Mouse (Mus musculus): ENCODE data around the gene Map3k1. TPM values are rescaled to one million over a fixed set of nuclear protein-coding genes. Genes with fewer than 3 reads are reported as not detected.

Map3k1 gene
- 100 to 1,000 TPM in 13 of 26 experiments, 10 to 100 TPM in 13; 30.3 to 165 (median 107) TPM for total RNA-seq (2018; cell fraction: chromatin; rRNA removed)
- 100 to 1,000 TPM in 6 of 26 experiments, 10 to 100 TPM in 20; 25.9 to 112 (median 84.7) TPM for total RNA-seq (2018; cell fraction: cytosol; rRNA removed)
- 100 to 1,000 TPM in 12 of 26 experiments, 10 to 100 TPM in 14; 53.0 to 197 (median 92.2) TPM for total RNA-seq (2018; cell fraction: nucleus; rRNA removed)
- 17.8 to 36.0 TPM (median 34.3 TPM) in 3 replicates for polyA plus RNA-seq (2018)

GRCm38 (mm10) chr13:111808637-111809465 lies at the start of gene Map3k1:
Gene Map3k1 (minus strand): TSS chr13:111808993.
- Histone ChIP-seq H3K27ac (peak within 1 kb of the TSS; percentile 90), H3K79me2 (ENCODE audit: inconsistent target) (peaks cover 40% of the 10 kb centered on the region), H3K4me3 (ENCODE audit: inconsistent target) (peak within 1 kb of the TSS; percentile 65), H3K36me3 (ENCODE audit: inconsistent target) (no peaks in the 10 kb centered on the region)
- 2% methylated on average over 73 of the region's 136 CpGs for WGBS (ENCODE audit: missing documents)

GRCm38 (mm10) chr13:111856786-111857455 lies 48.1 kb upstream of the Map3k1 start:
- no peak overlapping the region for H3K27ac ChIP-seq
- H3K4me3 ChIP-seq (ENCODE audit: inconsistent target), result no peak overlapping the region
- H3K36me3 ChIP-seq (ENCODE audit: inconsistent target), result no peaks in the 10 kb centered on the region
- H3K79me2 ChIP-seq (ENCODE audit: inconsistent target), result no peaks in the 10 kb centered on the region
- 88% methylated on average over 7 of the region's 7 CpGs for WGBS (ENCODE audit: missing documents)

DNA sequence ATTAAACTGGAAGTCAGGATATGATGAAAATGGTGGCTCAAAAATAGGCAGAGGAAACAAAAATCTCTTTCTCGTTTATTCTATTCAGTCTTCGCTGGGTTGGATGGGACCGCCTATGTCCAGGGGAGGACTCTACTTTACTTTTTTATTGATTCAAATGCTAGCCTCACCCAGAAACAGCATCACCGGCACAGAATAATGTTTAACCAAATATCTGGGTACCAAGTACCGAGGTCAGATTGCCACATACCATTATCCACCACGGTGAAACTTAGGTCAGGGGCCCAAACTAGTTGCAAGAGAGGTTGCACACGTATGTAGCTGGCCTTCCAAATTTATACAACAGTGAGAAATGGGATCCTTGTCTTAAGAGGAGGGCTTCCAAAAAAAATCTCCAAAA lies 47.4 kb upstream of the Map3k1 start:
- Histone ChIP-seq H3K79me2 (ENCODE audit: inconsistent target) (no peaks in the 10 kb centered on the region), H3K4me3 (ENCODE audit: inconsistent target) (no peak overlapping the region), H3K27ac (no peak overlapping the region), H3K36me3 (ENCODE audit: inconsistent target) (no peaks in the 10 kb centered on the region)
- WGBS (ENCODE audit: missing documents), result 87% methylated on average over 7 of the region's 7 CpGs

- H3K27ac ChIP-seq, result no peak overlapping the region
- no peaks in the 10 kb centered on the region for H3K79me2 ChIP-seq (ENCODE audit: inconsistent target)
- H3K4me3 ChIP-seq (ENCODE audit: inconsistent target), result no peak overlapping the region
- no peaks in the 10 kb centered on the region for H3K36me3 ChIP-seq (ENCODE audit: inconsistent target)
- 96% methylated on average over 9 of the region's 9 CpGs for WGBS (ENCODE audit: missing documents)
Observed at GRCm38 (mm10) chr13:111852451-111853224, 43.8 kb upstream of the Map3k1 start.

DNA sequence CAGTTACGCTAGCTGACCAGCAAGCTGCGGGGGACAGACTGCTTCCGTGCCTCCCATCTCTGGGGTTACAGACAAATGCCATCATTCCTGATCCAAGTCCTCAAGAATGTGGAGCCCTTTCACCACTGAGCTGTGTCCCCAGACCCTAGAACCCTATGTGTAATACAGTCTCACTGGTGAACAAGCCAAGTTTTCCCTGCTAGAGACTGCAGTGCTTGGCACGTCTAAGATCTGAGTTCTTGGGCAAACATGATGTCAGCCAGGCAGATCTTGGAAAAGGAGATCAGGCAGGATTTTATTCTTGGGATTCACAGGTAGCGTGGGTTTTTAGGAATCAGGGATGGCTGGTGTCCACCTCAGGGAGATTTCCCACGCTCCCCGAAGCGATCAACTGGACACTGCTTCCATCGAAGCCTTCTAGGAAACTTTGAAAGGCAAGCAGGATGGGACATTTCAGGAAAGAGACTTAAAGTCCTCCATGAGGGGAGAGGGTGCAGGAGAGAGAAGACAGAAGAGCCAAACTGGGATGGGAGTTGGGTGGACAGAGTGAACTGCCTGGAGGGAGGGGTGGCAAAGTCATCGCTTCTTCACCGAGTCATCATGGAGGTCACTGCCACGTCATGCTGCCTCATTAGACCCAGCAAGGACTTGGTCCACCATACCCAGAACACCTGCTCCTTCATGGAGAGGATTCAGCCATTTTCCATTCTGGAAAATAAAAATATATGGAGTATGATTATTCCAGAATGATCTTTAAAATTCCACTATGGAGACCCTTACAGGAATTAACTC lies 41.4 kb upstream of the Map3k1 start:
- H3K4me3 ChIP-seq (ENCODE audit: inconsistent target), result no peak overlapping the region
- no peaks in the 10 kb centered on the region for H3K79me2 ChIP-seq (ENCODE audit: inconsistent target)
- no peaks in the 10 kb centered on the region for H3K36me3 ChIP-seq (ENCODE audit: inconsistent target)
- no peak overlapping the region for H3K27ac ChIP-seq
- WGBS (ENCODE audit: missing documents), result 90% methylated on average over 12 of the region's 12 CpGs

DNA sequence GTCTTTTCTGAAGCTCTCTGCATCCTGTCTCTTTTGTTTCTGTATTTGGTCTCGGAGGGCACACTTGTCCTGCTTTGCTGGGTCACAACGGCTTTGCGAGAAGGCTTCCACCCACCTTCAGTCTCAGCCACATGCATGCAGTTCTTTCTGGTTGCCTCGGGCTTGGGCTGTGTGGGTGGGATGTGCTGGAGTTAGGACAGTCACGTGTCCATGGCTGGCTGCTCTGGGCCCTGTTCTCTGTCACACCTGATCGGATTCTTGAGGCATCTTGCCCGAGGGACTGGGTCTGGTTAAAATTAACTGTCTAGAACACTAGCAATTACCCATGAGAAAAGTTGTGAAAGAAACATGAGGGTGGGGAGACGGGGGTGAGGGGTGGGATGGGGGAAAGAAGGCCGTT lies 36.7 kb upstream of the Map3k1 start:
- Histone ChIP-seq H3K79me2 (ENCODE audit: inconsistent target) (no peaks in the 10 kb centered on the region), H3K4me3 (ENCODE audit: inconsistent target) (no peak overlapping the region), H3K27ac (no peak overlapping the region), H3K36me3 (ENCODE audit: inconsistent target) (no peaks in the 10 kb centered on the region)
- WGBS (ENCODE audit: missing documents), result 78% methylated on average over 9 of the region's 9 CpGs

DNA sequence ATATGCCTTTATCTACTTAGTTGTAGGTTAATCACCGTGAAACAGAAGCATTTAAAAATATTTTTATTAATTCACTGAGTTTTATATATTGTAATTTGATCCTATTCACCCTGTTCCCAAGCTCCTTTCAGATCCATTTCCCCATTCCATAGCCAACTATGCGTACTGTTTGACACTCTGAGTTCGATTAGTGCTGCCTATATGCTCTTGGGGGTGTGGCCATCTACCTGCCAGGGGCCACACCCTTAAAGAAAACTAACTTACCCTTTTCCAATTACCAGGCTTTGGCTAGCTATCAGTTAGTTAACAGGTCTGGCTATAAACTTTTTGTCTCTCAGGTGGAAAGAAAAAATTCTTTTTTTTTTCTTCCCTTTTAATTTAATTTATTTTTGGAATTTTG lies 35.5 kb upstream of the Map3k1 start:
- no peaks in the 10 kb centered on the region for H3K79me2 ChIP-seq (ENCODE audit: inconsistent target)
- H3K36me3 ChIP-seq (ENCODE audit: inconsistent target), result no peaks in the 10 kb centered on the region
- no peak overlapping the region for H3K4me3 ChIP-seq (ENCODE audit: inconsistent target)
- H3K27ac ChIP-seq, result no peak overlapping the region
- 96% methylated on average over 3 of the region's 3 CpGs for WGBS (ENCODE audit: missing documents)

DNA sequence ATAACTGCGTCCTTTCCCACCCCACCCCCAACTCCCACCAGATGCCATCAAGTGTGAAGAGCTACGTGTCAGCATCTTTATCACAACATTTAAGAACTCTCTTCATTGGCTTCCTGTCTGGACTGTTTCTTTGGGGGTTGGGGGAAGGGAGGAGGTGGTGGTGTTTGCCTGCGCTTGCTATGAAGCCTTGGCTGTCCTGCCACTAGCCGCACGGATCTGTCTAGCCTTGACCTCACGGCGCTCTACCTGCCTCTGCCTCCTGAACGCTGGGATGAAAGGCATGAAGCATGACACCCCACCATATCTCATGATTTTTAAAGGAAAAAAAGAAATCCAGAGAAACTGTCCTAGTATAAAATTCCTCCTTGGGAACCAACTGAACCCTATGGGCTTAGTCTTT lies 27.0 kb upstream of the Map3k1 start:
- Histone ChIP-seq H3K79me2 (ENCODE audit: inconsistent target) (no peaks in the 10 kb centered on the region), H3K4me3 (ENCODE audit: inconsistent target) (no peak overlapping the region), H3K36me3 (ENCODE audit: inconsistent target) (no peaks in the 10 kb centered on the region), H3K27ac (no peak overlapping the region)
- WGBS (ENCODE audit: missing documents), result 93% methylated on average over 8 of the region's 8 CpGs

DNA sequence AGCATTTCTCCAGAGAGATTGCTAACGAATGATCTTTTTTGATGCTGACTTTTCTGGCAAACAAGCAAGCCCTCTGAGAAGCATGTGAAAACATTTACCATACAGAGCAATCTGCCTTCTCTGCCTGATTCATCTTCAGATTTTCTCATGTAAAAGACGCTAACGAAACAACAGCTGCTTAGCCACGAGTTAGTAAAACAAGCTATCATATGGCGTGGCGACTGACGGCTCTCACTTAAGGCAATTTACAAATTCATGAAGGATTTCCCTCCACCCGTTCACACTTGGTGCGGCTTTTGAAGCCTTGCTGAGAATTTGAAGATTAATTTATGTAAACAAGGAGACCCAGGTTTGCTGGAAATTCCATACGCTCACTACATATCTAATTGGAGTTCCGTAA lies 25.8 kb upstream of the Map3k1 start:
- WGBS (ENCODE audit: missing documents), result 91% methylated on average over 9 of the region's 11 CpGs

DNA sequence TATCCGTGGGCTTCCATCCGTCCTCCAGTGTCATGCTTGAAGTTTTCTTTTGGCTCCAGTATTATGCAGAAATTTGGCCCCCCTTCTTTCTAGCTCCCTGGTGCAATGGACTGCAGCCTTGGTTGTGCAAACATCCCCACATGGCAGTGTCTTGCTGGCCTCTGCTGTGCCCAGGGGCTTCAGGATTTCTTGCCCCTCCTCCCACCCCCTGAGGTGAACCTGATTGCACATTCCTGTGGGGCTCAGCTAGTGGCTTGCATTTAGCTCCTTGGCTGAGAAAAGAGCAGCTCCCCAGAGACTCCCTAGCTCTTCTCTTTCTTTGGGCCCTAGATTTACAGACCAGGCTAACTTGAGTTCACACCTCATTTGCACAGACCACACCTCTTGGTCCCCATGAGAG lies 20.7 kb upstream of the Map3k1 start:
- WGBS (ENCODE audit: missing documents), result 90% methylated on average over 2 of the region's 2 CpGs
- H3K4me3 ChIP-seq (ENCODE audit: inconsistent target), result no peak overlapping the region
- H3K36me3 ChIP-seq (ENCODE audit: inconsistent target), result no peaks in the 10 kb centered on the region
- no peak overlapping the region for H3K27ac ChIP-seq
- no peaks in the 10 kb centered on the region for H3K79me2 ChIP-seq (ENCODE audit: inconsistent target)

More for the DNA sequence above, 25.8 kb upstream of the Map3k1 start:
- Histone ChIP-seq H3K79me2 (ENCODE audit: inconsistent target) (no peaks in the 10 kb centered on the region), H3K36me3 (ENCODE audit: inconsistent target) (no peaks in the 10 kb centered on the region), H3K4me3 (ENCODE audit: inconsistent target) (no peak overlapping the region), H3K27ac (no peak overlapping the region)

DNA sequence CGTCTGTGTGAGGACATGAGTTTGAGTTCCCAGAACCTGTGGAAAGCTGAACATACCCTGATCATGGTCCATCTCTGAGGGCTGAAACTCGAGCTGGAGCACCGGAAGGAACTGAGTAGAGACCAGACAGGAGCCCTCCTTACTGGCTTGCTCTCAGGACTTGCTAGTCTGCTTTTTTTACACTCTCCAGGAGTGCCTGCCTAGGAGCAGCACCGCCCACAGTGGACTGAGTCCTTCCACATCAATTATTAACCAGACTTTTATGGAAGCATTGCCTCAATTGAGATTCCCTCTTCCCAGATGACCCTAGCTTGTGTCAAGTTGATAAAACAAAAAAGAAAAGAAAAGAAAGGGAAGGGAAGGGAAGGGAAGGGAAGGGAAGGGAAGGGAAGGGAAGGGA lies 18.7 kb upstream of the Map3k1 start:
- 87% methylated on average over 3 of the region's 4 CpGs for WGBS (ENCODE audit: missing documents)
- Histone ChIP-seq H3K79me2 (ENCODE audit: inconsistent target) (no peaks in the 10 kb centered on the region), H3K4me3 (ENCODE audit: inconsistent target) (no peak overlapping the region), H3K27ac (no peak overlapping the region), H3K36me3 (ENCODE audit: inconsistent target) (no peaks in the 10 kb centered on the region)

DNA sequence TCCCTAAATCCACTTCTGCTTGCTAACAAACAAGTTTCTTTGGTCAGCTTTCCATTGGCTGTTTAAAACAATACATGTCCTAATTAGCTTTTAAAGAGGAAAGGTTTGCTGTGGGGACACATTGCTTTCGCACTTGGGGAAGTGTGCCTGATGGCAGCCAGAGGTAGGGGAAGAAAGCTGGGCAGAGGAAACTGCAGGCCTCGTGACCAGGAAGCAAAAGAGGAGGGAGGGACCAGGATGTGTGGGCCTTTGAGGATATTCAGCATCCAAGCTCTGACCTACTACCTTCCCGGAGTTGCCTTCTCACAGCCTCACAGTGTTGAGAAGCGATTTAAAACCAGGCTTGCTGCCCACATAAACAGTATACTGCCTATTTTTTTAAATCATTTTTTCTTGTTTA lies 15.4 kb upstream of the Map3k1 start:
- 57% methylated on average over 4 of the region's 4 CpGs for WGBS (ENCODE audit: missing documents)
- Histone ChIP-seq H3K36me3 (ENCODE audit: inconsistent target) (no peaks in the 10 kb centered on the region), H3K27ac (no peak overlapping the region), H3K79me2 (ENCODE audit: inconsistent target) (no peaks in the 10 kb centered on the region), H3K4me3 (ENCODE audit: inconsistent target) (no peak overlapping the region)

- Histone ChIP-seq H3K4me3 (ENCODE audit: inconsistent target) (no peak overlapping the region), H3K36me3 (ENCODE audit: inconsistent target) (no peaks in the 10 kb centered on the region), H3K27ac (no peak overlapping the region), H3K79me2 (ENCODE audit: inconsistent target) (no peaks in the 10 kb centered on the region)
- WGBS (ENCODE audit: missing documents), result 61% methylated on average over 7 of the region's 7 CpGs
Observed at GRCm38 (mm10) chr13:111821727-111822375, 13.1 kb upstream of the Map3k1 start.

All from macrophage (primary cell).